Mouse (Mus musculus) megakaryocyte, embryonic 14.5 days (primary cell): ENCODE measurements around the gene Qrich1.

Experiments
- FLI1 ChIP-seq: IDR thresholded peaks from 2 replicates; pipeline ENCODE4 v1.6.1; 2012; ENCODE audit warnings: low read length, inconsistent platforms, mixed read lengths
- GATA1 ChIP-seq: IDR thresholded peaks from 3 replicates; pipeline ENCODE4 v1.6.1; 2012; ENCODE audit warnings: mixed read lengths, low read length, inconsistent platforms, borderline replicate concordance

DNA sequence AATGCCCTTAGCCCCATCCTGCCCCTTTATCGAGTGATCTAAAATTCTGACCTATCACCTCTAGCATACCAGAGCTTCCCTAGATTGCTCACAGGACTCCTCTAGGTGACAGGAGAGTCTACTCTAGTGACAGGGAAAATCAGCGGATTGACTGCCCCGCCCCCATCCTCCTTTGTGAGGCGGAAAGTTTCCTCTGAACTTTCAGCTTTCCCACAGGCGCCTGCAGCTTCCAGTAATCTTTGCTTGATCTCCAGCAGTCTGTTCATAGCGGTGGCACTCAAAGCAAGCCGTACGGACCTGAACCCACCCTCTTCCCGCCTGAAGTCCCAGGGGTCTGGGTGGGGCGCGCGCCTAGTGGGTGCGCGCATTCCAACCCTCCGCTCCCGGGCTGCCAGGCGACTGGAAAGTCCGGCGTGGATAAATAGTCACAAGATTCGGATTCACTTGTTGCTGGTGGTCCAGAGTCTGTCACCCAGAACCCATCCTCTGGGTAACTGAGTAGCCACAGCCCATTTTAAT is 37.9 kb upstream of the Qrich1 start:
- no peak for TF ChIP-seq GATA1
- no peak for TF ChIP-seq FLI1
